Mouse (Mus musculus) hindbrain, embryonic 11.5 days (tissue): ENCODE results near the gene Aebp2. TPM values are rescaled to one million over a fixed set of nuclear protein-coding genes. Genes with fewer than 3 reads are reported as not detected.

ENCODE experiments used
- ATAC-seq: fragments of 200-750 bp; cut with Nextera tagmentation; 2 replicates; pipeline ENCODE4 v1.8.0; 2017; ENCODE audit warnings: mild to moderate bottlenecking, moderate TSS enrichment, moderate library complexity; ENCODE audit not compliant: low FRiP score
- DNase-seq: peaks from one replicate; pipeline ENCODE4 v3.0.0-alpha.2; 2015; ENCODE audit warnings: low spot score
- H3K27ac ChIP-seq: fragments of 300-500 bp; sonication (generic); 2 replicates; pipeline ENCODE4 v1.5.1; 2014; ENCODE audit warnings: mild to moderate bottlenecking, low read depth, low read length
- H3K27me3 ChIP-seq: fragments of 300-500 bp; sonication (generic); 2 replicates; pipeline ENCODE4 v1.6.1; 2014; ENCODE audit warnings: mild to moderate bottlenecking, low read length, moderate library complexity, mixed read lengths; ENCODE audit not compliant: control insufficient read depth, insufficient read depth
- H3K36me3 ChIP-seq: fragments of 300-500 bp; sonication (generic); 2 replicates; pipeline ENCODE4 v1.6.1; 2014; ENCODE audit warnings: mild to moderate bottlenecking, low read length, moderate library complexity, mixed read lengths; ENCODE audit not compliant: control insufficient read depth, insufficient read depth
- H3K4me1 ChIP-seq: fragments of 300-500 bp; sonication (generic); replicated peaks from 2 replicates; pipeline ENCODE4 v1.6.1; 2014; ENCODE audit warnings: low read length, mixed read lengths; ENCODE audit not compliant: control insufficient read depth, insufficient read depth
- H3K4me2 ChIP-seq: fragments of 300-500 bp; sonication (generic); replicated peaks from 2 replicates; pipeline ENCODE4 v1.6.1; 2014; ENCODE audit warnings: mild to moderate bottlenecking, low read depth, low read length
- H3K4me3 ChIP-seq: fragments of 300-500 bp; sonication (generic); 2 replicates; pipeline ENCODE4 v1.5.1; 2014; ENCODE audit warnings: low read depth, low read length
- H3K9ac ChIP-seq: fragments of 300-500 bp; sonication (generic); 2 replicates; pipeline ENCODE4 v1.6.1; 2014; ENCODE audit warnings: low read depth, low read length
- H3K9me3 ChIP-seq: fragments of 300-500 bp; sonication (generic); 2 replicates; pipeline ENCODE4 v1.6.1; 2016; ENCODE audit warnings: low read length; ENCODE audit not compliant: control insufficient read depth
- WGBS: fragments of 180-500 bp; shearing (Covaris S2); extraction: QIAGEN DNeasy Blood & Tissue Kit; methylation state at CpG from one replicate; pipeline ENCODE4 v1.1.7; 2014; 5-methylcytosine and 5-hydroxymethylcytosine counted together
- polyA plus RNA-seq: library from polyadenylated mRNA; unstranded; fragments of >200 nt; fragmentation: Nextera tagmentation; extraction: Ambion mirVana; gene quantifications from 2 replicates; pipeline ENCODE4 v1.2.1, GENCODE M21; 2014

Aebp2 gene
- polyA plus RNA-seq, 1 experiment from 2014 or later, result 18.9 TPM

GRCm38 (mm10) chr6:140666486-140667240 lies 44.2 kb downstream of the Aebp2 start:
- H3K4me1 ChIP-seq, result no peaks in the 10 kb centered on the region
- H3K9ac ChIP-seq, result no peak overlapping the region
- ATAC-seq (no peak), DNase-seq (no peak)
- H3K27me3 ChIP-seq, result no peaks in the 10 kb centered on the region
- H3K4me3 ChIP-seq, result no peak overlapping the region
- H3K27ac ChIP-seq, result no peak overlapping the region
- H3K36me3 ChIP-seq, result no peaks in the 10 kb centered on the region
- 67% methylated on average over 18 of the region's 18 CpGs for WGBS
- no peak overlapping the region for H3K4me2 ChIP-seq
- no peaks in the 10 kb centered on the region for H3K9me3 ChIP-seq

GRCm38 (mm10) chr6:140667289-140667906 lies 44.9 kb downstream of the Aebp2 start:
- Histone ChIP-seq H3K36me3 (no peaks in the 10 kb centered on the region), H3K4me1 (no peaks in the 10 kb centered on the region), H3K9me3 (no peaks in the 10 kb centered on the region), H3K9ac (no peak overlapping the region), H3K4me3 (no peak overlapping the region), H3K27me3 (no peaks in the 10 kb centered on the region), H3K27ac (no peak overlapping the region), H3K4me2 (no peak overlapping the region)
- DNase-seq (no peak), ATAC-seq (peak; percentile 36; the same call in 1 of the 2 replicates)
- WGBS, result 93% methylated on average over 8 of the region's 8 CpGs

- DNase-seq, result no peak
- no peak overlapping the region for H3K4me3 ChIP-seq
- H3K27ac ChIP-seq, result no peak overlapping the region
- H3K9ac ChIP-seq, result no peak overlapping the region
- H3K27me3 ChIP-seq, result no peaks in the 10 kb centered on the region
- ATAC-seq, result no peak
- H3K4me1 ChIP-seq, result peaks cover 3% of the 10 kb centered on the region
- no peaks in the 10 kb centered on the region for H3K9me3 ChIP-seq
- 77% methylated on average over 3 of the region's 3 CpGs for WGBS
- H3K36me3 ChIP-seq, result no peaks in the 10 kb centered on the region
- no peak overlapping the region for H3K4me2 ChIP-seq
Observed at GRCm38 (mm10) chr6:140674414-140674813, 52.0 kb downstream of the Aebp2 start.

- ATAC-seq, result no peak
- no peaks in the 10 kb centered on the region for H3K27me3 ChIP-seq
- no peaks in the 10 kb centered on the region for H3K36me3 ChIP-seq
- H3K4me3 ChIP-seq, result no peak overlapping the region
- peaks cover 3% of the 10 kb centered on the region for H3K4me1 ChIP-seq
- H3K9me3 ChIP-seq, result no peaks in the 10 kb centered on the region
- H3K4me2 ChIP-seq, result no peak overlapping the region
- 87% methylated on average over 4 of the region's 4 CpGs for WGBS
- H3K9ac ChIP-seq, result no peak overlapping the region
- DNase-seq, result no peak
- no peak overlapping the region for H3K27ac ChIP-seq
Observed at GRCm38 (mm10) chr6:140676094-140676493, 53.6 kb downstream of the Aebp2 start.

- no peak for ATAC-seq
Observed at GRCm38 (mm10) chr6:140677041-140677440, 54.6 kb downstream of the Aebp2 start.

GRCm38 (mm10) chr6:140677960-140678359 lies 55.5 kb downstream of the Aebp2 start:
- ATAC-seq, result no peak
- H3K4me1 ChIP-seq, result peaks cover 3% of the 10 kb centered on the region
- H3K4me3 ChIP-seq, result no peak overlapping the region
- H3K9ac ChIP-seq, result no peak overlapping the region
- H3K36me3 ChIP-seq, result no peaks in the 10 kb centered on the region
- 68% methylated on average over 9 of the region's 9 CpGs for WGBS
- H3K4me2 ChIP-seq, result no peak overlapping the region
- no peak for DNase-seq
- no peak overlapping the region for H3K27ac ChIP-seq
- H3K9me3 ChIP-seq, result no peaks in the 10 kb centered on the region
- H3K27me3 ChIP-seq, result no peaks in the 10 kb centered on the region

More at GRCm38 (mm10) chr6:140677041-140677440, 54.6 kb downstream of the Aebp2 start:
- Histone ChIP-seq H3K9me3 (no peaks in the 10 kb centered on the region), H3K4me2 (no peak overlapping the region), H3K4me1 (peaks cover 3% of the 10 kb centered on the region), H3K27me3 (no peaks in the 10 kb centered on the region), H3K9ac (no peak overlapping the region), H3K4me3 (no peak overlapping the region), H3K27ac (no peak overlapping the region), H3K36me3 (no peaks in the 10 kb centered on the region)
- WGBS, result 21% methylated on average over 4 of the region's 4 CpGs
- no peak for DNase-seq

GRCm38 (mm10) chr6:140678658-140679271 lies 56.3 kb downstream of the Aebp2 start:
- Histone ChIP-seq H3K4me3 (no peak overlapping the region), H3K4me2 (no peak overlapping the region), H3K9ac (no peak overlapping the region)

GRCm38 (mm10) chr6:140680713-140681112 lies 58.2 kb downstream of the Aebp2 start:
- ATAC-seq, result no peak

More at GRCm38 (mm10) chr6:140678658-140679271, 56.3 kb downstream of the Aebp2 start:
- WGBS, result 23% methylated on average over 15 of the region's 15 CpGs
- DNase-seq, result peak; percentile 78
- peaks cover 3% of the 10 kb centered on the region for H3K4me1 ChIP-seq
- H3K9me3 ChIP-seq, result no peaks in the 10 kb centered on the region
- no peak overlapping the region for H3K27ac ChIP-seq
- H3K27me3 ChIP-seq, result no peaks in the 10 kb centered on the region
- no peaks in the 10 kb centered on the region for H3K36me3 ChIP-seq
- peak; percentile 81 for ATAC-seq

More at GRCm38 (mm10) chr6:140680713-140681112, 58.2 kb downstream of the Aebp2 start:
- Histone ChIP-seq H3K27me3 (no peaks in the 10 kb centered on the region), H3K9me3 (no peaks in the 10 kb centered on the region), H3K9ac (no peak overlapping the region), H3K36me3 (no peaks in the 10 kb centered on the region), H3K4me3 (no peak overlapping the region), H3K4me1 (peaks cover 3% of the 10 kb centered on the region), H3K27ac (no peak overlapping the region), H3K4me2 (no peak overlapping the region)
- 53% methylated on average over 7 of the region's 7 CpGs for WGBS
- no peak for DNase-seq
